Mouse (Mus musculus) left cerebral cortex, postnatal 14 days (tissue): ENCODE data around the gene Arnt. TPM values are rescaled to one million over a fixed set of nuclear protein-coding genes. Genes with fewer than 3 reads are reported as not detected.
A peak's percentile ranks its signal among the peaks of the same experiment; 100 is the strongest.
"Not testable (repeated sequence)": the region's sequence is repeated elsewhere in the genome, so short reads cannot be mapped to it uniquely, and the experiment has no call there.

Experiments used
- DNase-seq, 2 experiments: peaks; one replicate each; pipeline ENCODE4 v3.0.0; 2021 to 2022; ENCODE audit warnings: low spot score in 2 of 2, mixed read lengths in 1 of 2
- intact Hi-C: fragments of 180-260 bp; cut with DNase I; formaldehyde crosslinking; loops from one replicate; pipeline ENCODE4 v1.15.1; 2025
- total RNA-seq, 2 experiments: library from RNA; stranded (reverse); gene quantifications; 2 replicates each; pipeline ENCODE4 v1.2.3; 2021

Arnt gene
- total RNA-seq, 2 experiments from 2014 or later, result 32.2 to 36.2 TPM

- no peak for DNase-seq
- intact Hi-C loops, result loop anchor here (10.0 kb wide), 1 partner anchor 96 kb away; no protein-coding TSS in a partner anchor
Measured at GRCm38 (mm10) chr3:95518891-95519290, 84.7 kb downstream of the Arnt start.

- no peak for DNase-seq
- intact Hi-C loops, result loop anchor here (10.0 kb wide), 1 partner anchor 95 kb away; no protein-coding TSS in a partner anchor
Measured at GRCm38 (mm10) chr3:95519315-95519714, 85.1 kb downstream of the Arnt start.

GRCm38 (mm10) chr3:95520100-95520499 lies 85.9 kb downstream of the Arnt start:
- intact Hi-C loops, result no loop called here
- no peak for DNase-seq

- no peak for DNase-seq
- intact Hi-C loops, result no loop called here
Measured at GRCm38 (mm10) chr3:95521168-95521567, 87.0 kb downstream of the Arnt start.

- DNase-seq, result peak in 1 of 2 experiments; percentile 20
- intact Hi-C loops, result no loop called here
Measured at GRCm38 (mm10) chr3:95523662-95524061, 89.5 kb downstream of the Arnt start.

GRCm38 (mm10) chr3:95524673-95525072 lies 90.5 kb downstream of the Arnt start:
- intact Hi-C loops, result no loop called here
- DNase-seq, result no peak

GRCm38 (mm10) chr3:95526111-95526510 lies 91.9 kb downstream of the Arnt start:
- no peak for DNase-seq
- intact Hi-C loops, result no loop called here

GRCm38 (mm10) chr3:95526622-95527211 lies 92.5 kb downstream of the Arnt start, which contains the start of gene Ctss:
Gene Ctss, plus strand, starts transcription at chr3:95526786.
- intact Hi-C loops, result no loop called here

GRCm38 (mm10) chr3:95529814-95530213 lies 95.6 kb downstream of the Arnt start:
- intact Hi-C loops, result no loop called here
- peak in 1 of 2 experiments; percentile 20 for DNase-seq

More at GRCm38 (mm10) chr3:95526622-95527211, 92.5 kb downstream of the Arnt start, which contains the start of gene Ctss:
- DNase-seq, result no peak

- intact Hi-C loops, result no loop called here
- no peak for DNase-seq
Measured at GRCm38 (mm10) chr3:95531025-95531424, 96.8 kb downstream of the Arnt start.

- no peak for DNase-seq
- intact Hi-C loops, result no loop called here
Measured at GRCm38 (mm10) chr3:95533364-95533763, 99.2 kb downstream of the Arnt start.

- DNase-seq, result no peak
- intact Hi-C loops, result no loop called here
Measured at GRCm38 (mm10) chr3:95534927-95535326, 100.7 kb downstream of the Arnt start.

GRCm38 (mm10) chr3:95538936-95539335 lies 104.7 kb downstream of the Arnt start:
- intact Hi-C loops, result no loop called here
- DNase-seq, result no peak

- DNase-seq, result no peak
- intact Hi-C loops, result no loop called here
Measured at GRCm38 (mm10) chr3:95539837-95540236, 105.6 kb downstream of the Arnt start.

- intact Hi-C loops, DNase-seq: not testable (repeated sequence)
Measured at GRCm38 (mm10) chr3:95541186-95541585, 107.0 kb downstream of the Arnt start.

- intact Hi-C loops, result no loop called here
- DNase-seq, result no peak
Measured at GRCm38 (mm10) chr3:95542171-95542570, 108.0 kb downstream of the Arnt start.

GRCm38 (mm10) chr3:95542981-95543380 lies 108.8 kb downstream of the Arnt start:
- no peak for DNase-seq
- intact Hi-C loops, result no loop called here

Other genes with a start within 250 kb of the Arnt start
- 1 to 10 TPM; 7.5 to 7.8 TPM for gene Gabpb2, start 216.5 kb upstream of the Arnt start, total RNA-seq
- 10 to 100 TPM; 67.3 to 71.2 TPM for gene Cdc42se1, start 205.7 kb upstream of the Arnt start, total RNA-seq
- 100 to 1,000 TPM; 468 to 474 TPM for gene Mllt11, start 202.2 kb upstream of the Arnt start, total RNA-seq
- not detected for gene Gm128, start 192.8 kb upstream of the Arnt start, total RNA-seq
- under 1 TPM in 1 of 2 experiments, not detected in 1; 0.33 TPM for gene Bnipl, start 183.2 kb upstream of the Arnt start, total RNA-seq
- 10 to 100 TPM; 23.5 to 25.5 TPM for gene Mindy1, start 153.0 kb upstream of the Arnt start, total RNA-seq
- gene Prune1, start 152.3 kb upstream of the Arnt start, total RNA-seq, result 10 to 100 TPM; 31.7 to 32.3 TPM
- under 1 TPM; 0.64 to 0.89 TPM for gene Anxa9, start 127.2 kb upstream of the Arnt start, total RNA-seq
- 10 to 100 TPM; 39.1 to 46.8 TPM for gene Cers2, start 119.6 kb upstream of the Arnt start, total RNA-seq
- gene Setdb1, start 77.2 kb upstream of the Arnt start, total RNA-seq, result 10 to 100 TPM; 38.1 to 41.5 TPM
- gene 4930558C23Rik, start 31.5 kb upstream of the Arnt start, total RNA-seq, result not detected
- 10 to 100 TPM; 15.1 to 18.0 TPM for gene Ctsk, start 64.9 kb downstream of the Arnt start, total RNA-seq
- gene Ctss, start 92.4 kb downstream of the Arnt start, total RNA-seq, result 10 to 100 TPM; 29.6 to 31.3 TPM
- gene Hormad1, start 125.3 kb downstream of the Arnt start, total RNA-seq, result not detected
- gene Golph3l, start 154.5 kb downstream of the Arnt start, total RNA-seq, result 10 to 100 TPM; 15.8 to 21.1 TPM
- gene Ensa, start 190.6 kb downstream of the Arnt start, total RNA-seq, result 100 to 1,000 TPM; 332 to 337 TPM
- gene Mcl1, start 224.4 kb downstream of the Arnt start, total RNA-seq, result 10 to 100 TPM; 58.6 to 69.2 TPM